Mouse (Mus musculus) right cerebral cortex, postnatal 36 days (tissue): ENCODE data around the gene Focad.

ENCODE experiments used
- DNase-seq, 2 experiments: peaks; one replicate each; pipeline ENCODE4 v3.0.0; 2022; ENCODE audit warnings: low spot score in 2 of 2, mixed read lengths in 1 of 2

Gene Focad

DNA sequence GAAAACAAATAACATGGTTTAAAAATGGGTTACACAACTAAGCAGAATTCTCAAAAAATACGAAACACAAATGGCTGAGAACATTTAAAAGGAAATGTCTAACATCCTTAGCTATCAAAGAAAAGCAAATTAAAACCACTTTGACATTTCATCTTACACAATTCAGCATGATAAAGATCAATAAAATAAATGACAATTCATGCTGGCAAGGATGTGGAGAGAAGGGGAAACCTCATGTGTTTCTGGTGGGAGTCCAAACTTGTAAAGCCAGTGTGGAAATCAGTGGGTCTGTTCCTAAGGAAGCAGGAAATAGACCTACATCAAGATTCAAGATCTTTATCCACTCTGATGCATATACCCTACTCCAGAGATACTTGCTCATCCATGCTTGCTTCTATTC, 363.7 kb downstream of the Focad start:
- no peak for DNase-seq

DNA sequence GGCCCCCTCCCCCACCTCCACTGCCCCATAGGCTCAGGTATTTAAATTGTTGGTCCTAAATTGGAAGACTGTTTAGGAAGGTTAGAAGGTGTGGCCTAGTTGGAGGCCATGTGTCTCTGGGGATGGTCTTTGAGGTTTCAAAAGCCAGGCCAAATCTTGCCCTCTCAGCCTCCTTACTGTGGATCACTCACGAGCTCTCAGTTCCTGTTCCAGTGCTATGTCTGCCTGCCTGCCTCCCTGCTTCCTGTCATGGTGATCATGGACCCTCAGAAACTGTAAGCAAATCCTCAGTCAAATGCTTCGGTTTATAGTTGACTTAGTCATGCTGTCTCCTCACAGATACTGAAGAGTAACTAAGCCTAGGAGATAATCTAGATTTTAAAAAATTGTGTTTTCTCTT, 364.2 kb downstream of the Focad start:
- no peak for DNase-seq
